Mouse (Mus musculus) hematopoietic stem cell, adult 5-6 weeks (primary cell): ENCODE measurements around the gene Itgbl1. TPM values are rescaled to one million over a fixed set of nuclear protein-coding genes. Genes with fewer than 3 reads are reported as not detected.

Experiments
- ATAC-seq, 2 experiments: fragments of 125-278 bp in 1 of 2; replicated peaks in 1 of 2; 2 replicates each; pipeline ENCODE4 v1.8.0; 2016 to 2017; ENCODE audit warnings: inconsistent platforms in 2 of 2, mild to moderate bottlenecking in 2 of 2, moderate number of reproducible peaks in 2 of 2, low read depth in 1 of 2, moderate TSS enrichment in 1 of 2; ENCODE audit not compliant: low FRiP score in 2 of 2, poor library complexity in 2 of 2, severe bottlenecking in 2 of 2, insufficient read depth in 1 of 2, low TSS enrichment in 1 of 2
- total RNA-seq: library from RNA; stranded (forward); fragments of 172-1452, 232-1000 nt; gene quantifications from 2 replicates; pipeline ENCODE4 v1.2.3, GENCODE M21; 2017

Gene Itgbl1
- total RNA-seq, 1 experiment from 2014 or later = not detected

DNA sequence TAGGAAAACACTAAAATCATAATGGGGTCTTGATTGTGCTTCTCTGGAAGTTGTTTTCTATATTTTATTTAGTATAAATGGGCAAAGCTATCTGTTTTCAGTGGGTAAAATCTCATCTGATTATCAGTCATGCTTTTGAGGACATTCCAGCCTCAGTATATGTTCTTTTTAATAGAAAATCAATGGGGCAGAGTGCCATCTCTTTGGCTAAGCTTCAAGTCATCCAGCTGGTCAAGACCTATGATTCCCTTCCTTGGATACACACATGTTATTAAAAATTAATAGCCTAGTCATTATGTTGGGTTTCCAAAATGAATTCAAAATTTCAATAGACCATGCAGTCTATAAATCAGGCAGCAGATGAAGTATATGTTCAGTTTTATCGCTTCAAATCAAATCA, 204.8 kb downstream of the Itgbl1 start:
- ATAC-seq = no peak

DNA sequence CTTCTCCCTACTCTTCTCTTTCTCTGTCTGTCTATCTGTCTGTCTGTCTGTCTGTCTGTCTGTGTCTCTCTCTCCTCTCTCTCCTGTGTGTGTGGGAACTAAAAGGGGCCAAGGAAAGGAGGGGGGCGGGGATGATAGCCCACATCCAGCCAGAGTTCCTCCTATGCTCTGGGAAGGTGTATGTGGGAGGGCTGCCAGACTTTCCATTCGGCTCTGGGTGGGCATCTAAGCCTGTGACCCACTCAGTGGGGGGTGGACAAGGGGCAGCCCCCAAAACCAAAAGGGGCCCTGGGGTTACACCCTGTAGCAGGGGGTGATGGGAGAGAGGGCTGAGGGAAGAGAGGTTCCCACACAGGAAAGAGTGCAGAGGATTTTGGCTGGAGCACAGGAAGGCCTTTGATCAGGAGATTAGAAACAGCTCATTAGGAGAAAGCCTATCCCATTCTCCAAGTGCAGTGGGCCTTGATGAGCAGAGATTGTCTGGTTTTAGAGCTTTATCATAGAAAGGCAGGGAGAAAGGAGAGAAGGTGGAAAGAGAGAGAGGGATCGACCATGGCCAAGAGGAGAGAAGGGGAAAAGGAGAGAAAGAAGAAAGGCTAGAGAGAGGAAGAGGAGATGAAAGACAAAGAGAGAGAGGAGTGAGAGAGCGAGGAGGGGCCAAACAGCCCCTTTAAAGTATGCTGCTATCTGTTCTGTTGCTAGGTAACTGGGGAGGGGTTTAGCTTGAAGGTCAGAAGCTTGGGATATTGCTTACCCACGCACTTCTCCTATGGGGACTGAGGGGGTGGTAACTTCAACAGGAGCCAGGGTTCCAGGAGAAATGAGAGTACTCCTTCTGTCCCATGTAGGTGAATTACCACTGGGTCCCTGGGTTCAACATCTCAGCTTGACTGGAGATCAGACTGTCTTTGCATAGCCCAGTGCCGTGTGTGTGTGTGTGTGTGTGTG, 206.3 kb downstream of the Itgbl1 start:
- ATAC-seq = no peak

DNA sequence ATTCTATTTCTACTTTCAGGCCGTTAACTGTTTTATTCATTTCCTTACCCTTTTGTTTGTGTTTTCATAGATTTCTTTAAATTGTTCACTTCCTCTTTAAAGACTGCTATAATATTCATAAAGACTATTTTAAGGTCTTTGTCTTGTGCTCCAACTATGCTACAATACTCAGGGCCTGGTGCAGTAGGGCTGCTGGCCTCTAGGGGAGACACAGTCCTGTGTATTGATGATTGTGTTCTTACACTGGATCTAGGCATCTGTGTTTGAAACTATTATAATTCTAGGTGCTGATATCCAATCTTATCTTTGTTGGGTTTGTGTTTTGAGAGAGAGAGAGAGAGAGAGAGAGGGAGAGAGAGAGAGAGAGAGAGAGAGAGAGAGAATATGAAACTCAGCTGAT, 268.1 kb downstream of the Itgbl1 start:
- no peak for ATAC-seq

DNA sequence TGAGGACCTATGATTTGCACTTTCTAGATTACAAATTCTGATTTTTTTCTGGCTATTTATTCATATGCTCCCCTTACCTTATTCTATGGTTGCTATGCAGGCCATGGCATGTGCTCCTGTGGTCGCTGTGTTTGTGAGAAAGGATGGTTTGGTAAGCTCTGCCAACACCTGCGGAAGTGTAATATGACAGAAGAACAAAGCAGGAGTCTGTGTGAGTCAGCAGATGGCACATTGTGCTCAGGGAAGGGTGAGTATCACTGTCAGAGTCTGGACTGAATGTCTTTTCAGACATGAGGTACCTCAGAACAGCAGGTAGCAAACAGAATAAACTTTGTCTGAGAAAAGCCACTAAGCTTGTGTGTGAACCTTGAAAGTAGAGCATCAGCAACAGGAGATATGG, 306.8 kb downstream of the Itgbl1 start:
- ATAC-seq = no peak

DNA sequence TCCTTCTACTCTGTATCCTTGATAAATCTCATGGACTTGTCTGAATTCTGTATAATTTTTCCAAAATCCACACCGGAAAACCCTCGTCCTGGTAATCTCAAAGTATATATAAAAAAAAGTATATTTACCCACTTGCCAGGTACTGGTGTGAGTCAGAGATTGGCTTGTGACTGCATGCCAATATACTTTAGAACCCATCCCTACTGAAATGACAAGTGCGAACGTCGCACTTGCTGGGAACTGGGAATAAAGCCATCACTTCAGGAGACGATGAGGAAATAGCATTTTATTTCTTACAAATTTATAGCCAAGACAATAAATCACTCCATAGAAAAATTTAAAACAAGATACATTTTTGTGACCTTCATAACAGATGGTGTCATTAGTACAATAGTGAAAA, 308.2 kb downstream of the Itgbl1 start:
- ATAC-seq = no peak

DNA sequence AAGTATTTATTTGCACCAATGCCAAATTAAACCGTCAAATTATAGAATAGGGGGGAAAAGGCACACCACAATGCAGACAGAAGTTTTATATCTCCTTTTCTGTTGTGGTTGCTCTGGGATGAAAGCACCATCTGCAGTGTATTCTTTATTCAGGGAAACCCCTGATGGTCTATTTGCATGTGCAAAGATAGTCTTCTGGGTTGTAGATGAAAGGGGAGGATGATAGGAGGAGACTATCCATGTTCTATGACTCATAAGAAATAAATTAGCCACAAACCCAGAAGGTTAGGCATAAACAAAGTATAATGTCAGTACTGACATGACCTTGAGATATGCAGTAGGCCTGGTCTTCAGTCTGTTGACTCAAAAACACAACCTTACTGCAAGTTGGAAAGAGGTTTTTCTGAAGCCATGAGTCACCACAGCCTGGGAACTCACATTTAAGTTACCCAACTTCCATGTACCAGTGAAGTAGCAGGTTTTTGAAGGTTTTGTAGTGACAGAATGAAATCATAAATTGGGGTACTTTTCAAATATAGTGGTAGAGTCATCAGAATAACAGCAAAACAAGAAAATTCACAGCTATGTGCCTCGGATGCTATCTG, 330.9 kb downstream of the Itgbl1 start:
- no peak for ATAC-seq

Other genes with a start within 250 kb of the Itgbl1 start
- gene Nalcn, start 32.8 kb upstream of the Itgbl1 start, total RNA-seq = not detected in 2 replicates